Mouse (Mus musculus): ENCODE results near the gene Isl2. TPM values are rescaled to one million over a fixed set of nuclear protein-coding genes. Genes with fewer than 3 reads are reported as not detected.

Gene Isl2
- total and polyA plus RNA-seq, 2 experiments from 2014 or later: 0.39 TPM; not detected in 1

GRCm38 (mm10) chr9:55554986-55555385 lies 16.5 kb downstream of the Isl2 start:
- WGBS: 85% methylated on average over 1 of the region's 1 CpGs
- H3K4me1 ChIP-seq (ENCODE audit: insufficient read depth, low read length): no peaks in the 10 kb centered on the region
- TF ChIP-seq CTCF (IDR thresholded peaks at IDR 0.05): no peak
- H3K36me3 ChIP-seq (ENCODE audit: insufficient read depth, low read length): no peaks in the 10 kb centered on the region; the same call in 1 of the 2 replicates
- H3K27ac ChIP-seq (ENCODE audit: low read depth, low read length): no peak overlapping the region
- peaks cover under 1% of the 10 kb centered on the region for H3K27me3 ChIP-seq (ENCODE audit: insufficient read depth, low read length)
- H3K4me3 ChIP-seq (ENCODE audit: low read depth, low read length): no peak overlapping the region
- no peak overlapping the region for H3K4me2 ChIP-seq (ENCODE audit: low read depth, low read length, poor library complexity, severe bottlenecking)
- H3K9me3 ChIP-seq (ENCODE audit: low read length): no peaks in the 10 kb centered on the region
- no peak for DNase-seq (ENCODE audit: low spot score)
- no peak overlapping the region for H3K9ac ChIP-seq (replicated peaks; ENCODE audit: low read length, poor library complexity, severe bottlenecking)
- ATAC-seq (ENCODE audit: low FRiP score): no peak

DNA sequence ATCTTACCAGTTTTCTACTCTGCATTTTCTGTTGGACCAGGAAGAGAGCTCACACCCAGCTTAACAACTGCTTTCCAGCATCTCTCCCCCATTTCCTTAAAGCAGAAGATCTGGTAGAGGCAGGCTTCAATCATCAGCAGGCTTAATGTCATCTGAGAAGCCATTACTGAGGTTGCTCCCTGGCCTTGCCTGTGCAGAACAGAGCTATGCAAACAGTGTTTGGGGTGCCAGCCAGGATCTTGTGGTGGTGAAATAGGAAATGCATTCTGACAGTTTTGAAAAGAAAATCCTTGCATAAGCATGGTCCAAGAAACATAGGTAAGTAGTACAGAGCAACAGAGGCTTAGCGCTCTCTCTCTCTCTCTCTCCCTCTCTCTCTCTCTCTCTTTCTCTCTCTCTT lies 22.5 kb downstream of the Isl2 start:
- ATAC-seq (ENCODE audit: low FRiP score): no peak
- H3K27me3 ChIP-seq (ENCODE audit: insufficient read depth, low read length): no peaks in the 10 kb centered on the region
- no peak overlapping the region for H3K4me3 ChIP-seq (ENCODE audit: low read depth, low read length)
- no peak overlapping the region for H3K9ac ChIP-seq (replicated peaks; ENCODE audit: low read length, poor library complexity, severe bottlenecking)
- H3K4me1 ChIP-seq (ENCODE audit: insufficient read depth, low read length): no peaks in the 10 kb centered on the region
- WGBS: 77% methylated on average over 1 of the region's 1 CpGs
- no peak for TF ChIP-seq CTCF (IDR thresholded peaks at IDR 0.05)
- no peak overlapping the region for H3K27ac ChIP-seq (ENCODE audit: low read depth, low read length)
- no peak overlapping the region for H3K4me2 ChIP-seq (ENCODE audit: low read depth, low read length, poor library complexity, severe bottlenecking)
- H3K36me3 ChIP-seq (ENCODE audit: insufficient read depth, low read length): no peaks in the 10 kb centered on the region
- DNase-seq (ENCODE audit: low spot score): no peak
- H3K9me3 ChIP-seq (ENCODE audit: low read length): no peaks in the 10 kb centered on the region

GRCm38 (mm10) chr9:55568466-55569159 lies 30.1 kb downstream of the Isl2 start:
- Histone ChIP-seq H3K4me3 (ENCODE audit: low read depth, low read length) (no peak overlapping the region), H3K36me3 (ENCODE audit: insufficient read depth, low read length) (no peaks in the 10 kb centered on the region), H3K4me2 (ENCODE audit: low read depth, low read length, poor library complexity, severe bottlenecking) (no peak overlapping the region), H3K9ac (replicated peaks; ENCODE audit: low read length, poor library complexity, severe bottlenecking) (no peak overlapping the region), H3K9me3 (ENCODE audit: low read length) (no peaks in the 10 kb centered on the region), H3K4me1 (ENCODE audit: insufficient read depth, low read length) (no peaks in the 10 kb centered on the region), H3K27ac (ENCODE audit: low read depth, low read length) (no peak overlapping the region), H3K27me3 (ENCODE audit: insufficient read depth, low read length) (no peaks in the 10 kb centered on the region)
- TF ChIP-seq CTCF (IDR thresholded peaks at IDR 0.05): no peak
- no peak for DNase-seq (ENCODE audit: low spot score)
- WGBS: 64% methylated on average over 5 of the region's 5 CpGs
- no peak for ATAC-seq (ENCODE audit: low FRiP score)

- no peak overlapping the region for H3K4me2 ChIP-seq (ENCODE audit: low read depth, low read length, poor library complexity, severe bottlenecking)
- 78% methylated on average over 1 of the region's 1 CpGs for WGBS
- H3K27ac ChIP-seq (ENCODE audit: low read depth, low read length): no peak overlapping the region
- H3K9ac ChIP-seq (replicated peaks; ENCODE audit: low read length, poor library complexity, severe bottlenecking): no peak overlapping the region
- no peaks in the 10 kb centered on the region for H3K27me3 ChIP-seq (ENCODE audit: insufficient read depth, low read length)
- H3K9me3 ChIP-seq (ENCODE audit: low read length): no peaks in the 10 kb centered on the region
- no peak overlapping the region for H3K4me3 ChIP-seq (ENCODE audit: low read depth, low read length)
- H3K4me1 ChIP-seq (ENCODE audit: insufficient read depth, low read length): no peaks in the 10 kb centered on the region
- DNase-seq (ENCODE audit: low spot score) (no peak), ATAC-seq (ENCODE audit: low FRiP score) (no peak)
- no peak for TF ChIP-seq CTCF (IDR thresholded peaks at IDR 0.05)
- no peaks in the 10 kb centered on the region for H3K36me3 ChIP-seq (ENCODE audit: insufficient read depth, low read length)
These were observed 32.6 kb downstream of the Isl2 start for GRCm38 (mm10) chr9:55571071-55571470.

GRCm38 (mm10) chr9:55576571-55576970 lies 38.1 kb downstream of the Isl2 start:
- DNase-seq (ENCODE audit: low spot score) (no peak), ATAC-seq (ENCODE audit: low FRiP score) (no peak)
- Histone ChIP-seq H3K36me3 (ENCODE audit: insufficient read depth, low read length) (no peaks in the 10 kb centered on the region), H3K27me3 (ENCODE audit: insufficient read depth, low read length) (no peaks in the 10 kb centered on the region), H3K9me3 (ENCODE audit: low read length) (no peaks in the 10 kb centered on the region), H3K4me2 (ENCODE audit: low read depth, low read length, poor library complexity, severe bottlenecking) (no peak overlapping the region), H3K27ac (ENCODE audit: low read depth, low read length) (no peak overlapping the region), H3K4me3 (ENCODE audit: low read depth, low read length) (no peak overlapping the region), H3K4me1 (ENCODE audit: insufficient read depth, low read length) (no peaks in the 10 kb centered on the region), H3K9ac (replicated peaks; ENCODE audit: low read length, poor library complexity, severe bottlenecking) (no peak overlapping the region)
- TF ChIP-seq CTCF (IDR thresholded peaks at IDR 0.05): no peak
- WGBS: 84% methylated on average over 1 of the region's 1 CpGs

- H3K27ac ChIP-seq (ENCODE audit: low read depth, low read length): no peak overlapping the region
- TF ChIP-seq CTCF (IDR thresholded peaks at IDR 0.05): no peak
- WGBS: 26% methylated on average over 3 of the region's 3 CpGs
- no peak overlapping the region for H3K9ac ChIP-seq (replicated peaks; ENCODE audit: low read length, poor library complexity, severe bottlenecking)
- no peaks in the 10 kb centered on the region for H3K27me3 ChIP-seq (ENCODE audit: insufficient read depth, low read length)
- H3K9me3 ChIP-seq (ENCODE audit: low read length): no peaks in the 10 kb centered on the region
- H3K36me3 ChIP-seq (ENCODE audit: insufficient read depth, low read length): peaks cover 4% of the 10 kb centered on the region; the same call in 1 of the 2 replicates
- H3K4me2 ChIP-seq (ENCODE audit: low read depth, low read length, poor library complexity, severe bottlenecking): no peak overlapping the region
- no peak overlapping the region for H3K4me3 ChIP-seq (ENCODE audit: low read depth, low read length)
- no peak for ATAC-seq (ENCODE audit: low FRiP score)
- H3K4me1 ChIP-seq (ENCODE audit: insufficient read depth, low read length): no peaks in the 10 kb centered on the region
- no peak for DNase-seq (ENCODE audit: low spot score)
These were observed 42.9 kb downstream of the Isl2 start for GRCm38 (mm10) chr9:55581414-55581813.
